Mouse (Mus musculus) liver, embryonic 16.5 days (tissue): ENCODE measurements around the gene Otulin. TPM values are rescaled to one million over a fixed set of nuclear protein-coding genes. Genes with fewer than 3 reads are reported as not detected.

ENCODE experiments used
- ATAC-seq: fragments of 200-750 bp; cut with Nextera tagmentation; 2 replicates; pipeline ENCODE4 v1.8.0; 2017; ENCODE audit warnings: low read depth, mild to moderate bottlenecking, moderate number of reproducible peaks, moderate library complexity
- H3K27ac ChIP-seq: fragments of 300-500 bp; sonication (generic); 2 replicates; pipeline ENCODE4 v1.5.1; 2014; ENCODE audit warnings: mild to moderate bottlenecking, low read length
- H3K27me3 ChIP-seq: fragments of 300-500 bp; sonication (generic); 2 replicates; pipeline ENCODE4 v1.6.1; 2014; ENCODE audit warnings: low read depth, low read length, mixed read lengths; ENCODE audit not compliant: control insufficient read depth, insufficient read depth
- H3K36me3 ChIP-seq: fragments of 300-500 bp; sonication (generic); 2 replicates; pipeline ENCODE4 v1.6.1; 2014; ENCODE audit warnings: mild to moderate bottlenecking; ENCODE audit not compliant: control insufficient read depth, insufficient read depth
- H3K4me1 ChIP-seq: fragments of 300-500 bp; sonication (generic); 2 replicates; pipeline ENCODE4 v1.6.1; 2014; ENCODE audit warnings: low read depth, low read length, mixed read lengths; ENCODE audit not compliant: control insufficient read depth
- H3K4me2 ChIP-seq: fragments of 300-500 bp; sonication (generic); 2 replicates; pipeline ENCODE4 v1.6.1; 2014; ENCODE audit warnings: low read depth, low read length, mixed read lengths
- H3K4me3 ChIP-seq: fragments of 300-500 bp; sonication (generic); 2 replicates; pipeline ENCODE4 v1.5.1; 2014; ENCODE audit warnings: low read depth, mild to moderate bottlenecking, low read length
- H3K9ac ChIP-seq: fragments of 300-500 bp; sonication (generic); 2 replicates; pipeline ENCODE4 v1.6.1; 2014; ENCODE audit warnings: low read depth, low read length
- H3K9me3 ChIP-seq: fragments of 300-500 bp; sonication (generic); replicated peaks from 2 replicates; pipeline ENCODE4 v1.6.1; 2016; ENCODE audit warnings: low read length; ENCODE audit not compliant: control insufficient read depth
- WGBS: fragments of 180-500 bp; shearing (Covaris S2); extraction: QIAGEN DNeasy Blood & Tissue Kit; methylation state at CpG from one replicate; pipeline ENCODE4 v1.1.7; 2014; ENCODE audit not compliant: insufficient replicate concordance; 5-methylcytosine and 5-hydroxymethylcytosine counted together
- microRNA-seq: library from miRNA; unstranded; fragments of <30 nt; microRNA quantifications from one replicate; pipeline ENCODE4, GENCODE M21; 2016
- polyA plus RNA-seq: library from polyadenylated mRNA; unstranded; fragments of >200 nt; fragmentation: Nextera tagmentation; extraction: Ambion mirVana; gene quantifications from 2 replicates; pipeline ENCODE4 v1.2.1, GENCODE M21; 2015

The Otulin gene
- polyA plus RNA-seq, 1 experiment from 2014 or later: 12.3 TPM

DNA sequence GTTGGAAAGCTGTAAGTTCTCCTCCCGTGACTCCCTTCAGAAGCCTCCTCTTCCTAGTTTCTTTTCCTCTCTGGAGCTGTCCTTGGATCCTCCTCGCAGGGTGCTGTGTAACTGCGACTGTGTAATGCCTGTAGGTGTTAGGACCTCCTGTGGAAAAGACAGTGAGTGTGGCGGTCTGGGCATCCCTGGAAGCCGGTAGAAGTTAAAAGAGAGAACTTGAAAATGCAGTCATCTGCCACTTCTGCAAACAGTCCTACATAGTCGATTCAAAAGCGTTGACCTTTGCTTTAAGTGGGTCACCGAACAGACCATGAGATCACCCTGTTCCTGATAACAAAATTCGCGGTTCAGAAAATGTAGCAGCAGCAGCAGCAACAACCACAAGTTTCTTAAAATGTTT lies 137.0 kb downstream of the Otulin start:
- no peak for ATAC-seq
- WGBS: 29% methylated on average over 10 of the region's 10 CpGs
- no peak overlapping the region for H3K4me2 ChIP-seq

GRCm38 (mm10) chr15:27492734-27493133 lies 137.8 kb downstream of the Otulin start:
- H3K4me1 ChIP-seq: peaks cover 71% of the 10 kb centered on the region
- no peak overlapping the region for H3K9ac ChIP-seq
- no peaks in the 10 kb centered on the region for H3K9me3 ChIP-seq
- 89% methylated on average over 1 of the region's 1 CpGs for WGBS
- H3K27me3 ChIP-seq: no peaks in the 10 kb centered on the region; the same call in 1 of the 2 replicates
- no peak for ATAC-seq
- H3K27ac ChIP-seq: no peak overlapping the region
- no peak overlapping the region for H3K4me3 ChIP-seq
- no peak overlapping the region for H3K4me2 ChIP-seq
- no peaks in the 10 kb centered on the region for H3K36me3 ChIP-seq

More for the DNA sequence above, 137.0 kb downstream of the Otulin start:
- no peaks in the 10 kb centered on the region; the same call in 1 of the 2 replicates for H3K27me3 ChIP-seq
- H3K36me3 ChIP-seq: no peaks in the 10 kb centered on the region
- 0 out of 2 replicates have a peak overlapping the region, but pooled peaks have one; percentile 12 for H3K9ac ChIP-seq
- no peaks in the 10 kb centered on the region for H3K9me3 ChIP-seq
- peaks cover 75% of the 10 kb centered on the region for H3K4me1 ChIP-seq
- H3K4me3 ChIP-seq: no peak overlapping the region
- H3K27ac ChIP-seq: no peak overlapping the region; the same call in 1 of the 2 replicates

Small RNA genes within 50 kb of the gene (microRNA-seq; reads per million reads assigned to microRNA genes)
- 0.98 reads per million for gene Mir7117

Other genes with a start within 250 kb of the Otulin start
- 5.9 and 6.6 TPM in 2 replicates for gene Ank, start 164.0 kb downstream of the Otulin start, polyA plus RNA-seq
- gene Otulinl, start 50.9 kb upstream of the Otulin start, polyA plus RNA-seq: 8.8 and 9.5 TPM in 2 replicates